Mouse (Mus musculus): ENCODE measurements at regions not wholly inside any gene's neighbourhood (a gene's known extent, or its start where the extent isn't known, plus 50 kb on each side); places are given as distances from the start of the nearest gene placed in this dataset.
A peak's percentile ranks its signal among the peaks of the same experiment; 100 is the strongest.

- TF ChIP-seq CTCF (conservative IDR thresholded peaks at IDR 0.05 in 1 of 2, IDR thresholded peaks at IDR 0.05 in 1 of 2; ENCODE audit: low read depth in 2 of 2, low read length in 2 of 2) (peak; percentile 48 to 54), POLR2A (IDR thresholded peaks at IDR 0.05; ENCODE audit: low read depth, low read length) (no peak), GABPA (IDR thresholded peaks at IDR 0.05; ENCODE audit: insufficient replicate concordance, low read depth, low read length) (no peak), ELF1 (IDR thresholded peaks at IDR 0.05; ENCODE audit: low read depth, low read length) (no peak)
These were observed 90.0 kb downstream of the Kbtbd8 start for GRCm38 (mm10) chr6:95207063-95207462.
